13 mouse cellular contexts compared by ENCODE assay signal in the genomic region with DNA sequence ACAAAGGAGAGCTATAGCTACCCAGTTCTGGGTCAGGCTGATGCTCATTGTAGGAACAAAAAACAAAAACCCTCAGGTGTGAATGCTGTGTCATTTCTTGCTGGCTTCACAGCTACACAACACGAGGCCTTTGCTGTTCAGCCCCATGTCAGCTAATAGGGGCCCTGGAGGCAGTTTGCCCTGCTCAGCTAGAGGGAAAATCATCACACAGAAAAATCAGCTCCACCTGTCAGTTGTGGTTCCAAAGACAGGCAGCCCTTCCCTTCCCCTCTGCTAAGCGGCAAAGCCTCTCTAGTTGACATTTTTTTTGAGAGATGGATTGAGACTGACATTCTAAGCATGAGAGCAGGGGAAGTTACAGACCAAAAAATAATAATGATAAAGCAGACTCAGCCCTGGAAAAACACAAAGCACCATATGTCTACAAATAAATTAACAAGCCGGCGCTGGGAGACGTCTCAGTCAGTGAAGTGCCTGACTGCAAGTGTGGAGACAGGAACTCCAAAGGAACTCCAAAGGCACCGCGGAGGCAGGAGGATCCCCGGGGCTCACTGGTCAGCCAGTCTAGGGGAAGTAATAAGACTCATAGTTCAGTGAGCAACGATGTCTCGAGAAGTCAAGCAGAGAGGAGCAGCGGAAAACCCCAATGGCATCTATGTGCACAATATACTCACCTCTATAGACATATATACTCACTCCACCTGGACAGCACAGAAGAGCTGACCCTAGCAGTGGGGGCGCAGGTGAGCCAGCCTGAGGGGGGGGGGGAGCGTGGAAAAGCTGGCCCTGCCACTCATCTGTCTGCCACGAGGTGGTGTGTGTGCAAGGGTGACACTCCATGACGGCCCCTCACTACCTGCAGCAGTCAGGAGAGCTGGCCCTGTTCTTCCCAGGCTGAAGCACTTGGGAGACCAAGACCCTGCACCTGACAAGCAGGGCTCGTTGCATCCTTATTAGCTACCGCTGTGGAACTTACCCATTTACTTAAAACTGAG.
DNase-seq lines count a peak whose midpoint lies in the region; ATAC-seq and TF ChIP-seq lines count a peak whose summit lies in the region.
"Had no signal": no experiment of that assay in that cellular context is flagged by ENCODE, and none has a peak within 500 bp of the region (broad histone marks: within the 10 kb centered on the region; RNA-seq: fewer than 3 reads in every experiment).

No protein-coding gene starts in this region.

- no peaks in the 10 kb centered on the region for H3K9me3 ChIP-seq in midbrain, embryonic 13.5 days

- H3K4me1 ChIP-seq in heart, adult 2 months (ENCODE audit: control insufficient read depth, insufficient read depth, low read length) = no peaks in the 10 kb centered on the region; the same call in 1 of the 2 replicates
- peaks cover 20% of the 10 kb centered on the region for H3K4me1 ChIP-seq in midbrain, embryonic 13.5 days (replicated peaks)

- no peak overlapping the region for H3K4me2 ChIP-seq in midbrain, embryonic 13.5 days (replicated peaks)
- H3K4me2 ChIP-seq: embryonic facial prominence, embryonic 13.5 days had no signal

- no peak overlapping the region for H3K4me3 ChIP-seq in heart, adult 2 months
- no peak overlapping the region for H3K4me3 ChIP-seq in midbrain, embryonic 13.5 days (replicated peaks)
- H3K4me3 ChIP-seq: embryonic facial prominence, embryonic 13.5 days had no signal

- no peak overlapping the region for H3K27ac ChIP-seq in heart, adult 2 months
- H3K27ac ChIP-seq in midbrain, embryonic 13.5 days = 0 out of 2 replicates have a peak overlapping the region, but pooled peaks have one; percentile 11
- H3K27ac ChIP-seq: embryonic facial prominence, embryonic 13.5 days; liver, embryonic 14.5 days had no signal

- peak; percentile 37 for TF ChIP-seq CTCF in heart, adult 2 months (IDR thresholded peaks at IDR 0.05)

- H3K9ac ChIP-seq in heart, adult 2 months (ENCODE audit: low read depth, low read length) = no peak overlapping the region
- no peak overlapping the region for H3K9ac ChIP-seq in midbrain, embryonic 13.5 days (replicated peaks)
- H3K9ac ChIP-seq: embryonic facial prominence, embryonic 13.5 days; liver, embryonic 14.5 days had no signal

- intact Hi-C loops in heart, adult 2 months (cut with DNase I) = loop anchor here (5.0 kb wide), 1 partner anchor 485 kb away; no protein-coding TSS in a partner anchor
- intact Hi-C loops in heart, postnatal 14 days (cut with DNase I) = loop anchor here (5.0 to 10.0 kb wide), 2 partner anchors 122 to 970 kb away; no protein-coding TSS in a partner anchor
- intact Hi-C loops in left cerebral cortex, postnatal 4 days (cut with DNase I) = loop anchor here (5.0 to 10.0 kb wide), 2 partner anchors 352 to 690 kb away; a partner anchor contains a TSS

- no peak for TF ChIP-seq POLR2A in heart, adult 2 months (IDR thresholded peaks at IDR 0.05; ENCODE audit: insufficient read depth, low read depth, low read length)

- DNase-seq in heart, adult 2 months = no peak
- no peak for DNase-seq in heart, postnatal 14 days
- peak; percentile 53 for DNase-seq in A20 (ENCODE audit: low read depth, low spot score)
- DNase-seq in adrenal gland, postnatal 36 days = no peak
- DNase-seq in left cerebral cortex, postnatal 4 days = no peak
- no peak for DNase-seq in adrenal gland, postnatal 14 days
- DNase-seq: cerebellum, adult 18-20 months; gastrocnemius, postnatal 14 days; kidney, postnatal 4 days had no signal

- no peaks in the 10 kb centered on the region for H3K79me2 ChIP-seq in heart, adult 2 months (replicated peaks; ENCODE audit: control insufficient read depth, insufficient read depth, low read length)

- no peaks in the 10 kb centered on the region for H3K36me3 ChIP-seq in heart, adult 2 months (ENCODE audit: control insufficient read depth, insufficient read depth, low read length)
- no peaks in the 10 kb centered on the region for H3K36me3 ChIP-seq in midbrain, embryonic 13.5 days

- 0 out of 2 replicates have a peak, but pooled peaks have one; percentile 35 for ATAC-seq in common myeloid progenitor, adult 5-6 weeks (replicated peaks; ENCODE audit: low read depth, poor library complexity, severe bottlenecking)
- 0 out of 2 replicates have a peak, but pooled peaks have one; percentile 25 for ATAC-seq in midbrain, embryonic 13.5 days

- TF ChIP-seq EP300 in heart, adult 2 months (IDR thresholded peaks at IDR 0.05; ENCODE audit: insufficient read depth, low read depth, low read length) = no peak

- no peaks in the 10 kb centered on the region for H3K27me3 ChIP-seq in heart, adult 2 months (ENCODE audit: control insufficient read depth, insufficient read depth, low read length)
- no peaks in the 10 kb centered on the region; the same call in 1 of the 2 replicates for H3K27me3 ChIP-seq in midbrain, embryonic 13.5 days
- H3K27me3 ChIP-seq: embryonic facial prominence, embryonic 13.5 days had no signal

- 68% methylated on average over 17 of the region's 17 CpGs for WGBS in heart, adult 2 months
- 63% methylated on average over 17 of the region's 17 CpGs for WGBS in midbrain, embryonic 13.5 days
